Mouse (Mus musculus) erythroblast, embryonic 14.5 days (primary cell): ENCODE results near the gene Fgfr2.

Experiments
- GATA1 ChIP-seq: IDR thresholded peaks from 2 replicates; pipeline ENCODE4 v1.6.1; 2012; ENCODE audit warnings: low read length, inconsistent platforms, mixed read lengths
- TAL1 ChIP-seq: IDR thresholded peaks from 3 replicates; pipeline ENCODE4 v1.6.1; 2012; ENCODE audit warnings: low read length, inconsistent platforms, mixed read lengths

DNA sequence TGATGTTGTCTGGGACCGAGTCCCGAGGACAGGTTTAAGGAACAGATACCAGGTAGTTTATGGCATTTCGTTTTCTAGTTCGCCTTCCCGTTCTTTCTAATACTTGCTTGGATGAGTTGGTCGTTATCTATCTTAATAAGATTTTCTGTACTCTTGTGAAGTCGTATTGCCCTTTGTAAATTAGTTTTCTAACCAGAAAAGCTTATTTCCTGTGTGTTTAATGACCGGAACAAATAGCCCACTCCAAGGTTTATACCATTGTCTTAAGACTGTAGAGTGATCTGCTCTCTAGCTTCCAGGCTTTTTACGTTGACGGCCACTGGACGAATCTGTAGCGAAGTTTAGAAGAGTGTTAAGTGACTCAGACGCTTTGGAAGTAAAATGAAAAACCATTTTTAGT, 2256.5 kb downstream of the Fgfr2 start:
- no peak for TF ChIP-seq GATA1
- no peak for TF ChIP-seq TAL1
